Mouse (Mus musculus) thymus, adult 2 months (tissue): Measurements from ENCODE around the gene Rpia.

Source experiments
- CTCF ChIP-seq: fragments of 200-500 bp; IDR thresholded peaks from 2 replicates; pipeline ENCODE4 v1.5.1; 2012; ENCODE audit warnings: mild to moderate bottlenecking, control low read depth, low read length, moderate library complexity, borderline replicate concordance; ENCODE audit not compliant: control insufficient read depth, poor library complexity, insufficient read depth; ENCODE audit errors: extremely low read depth
- POLR2A ChIP-seq: fragments of 200-500 bp; IDR thresholded peaks from 2 replicates; pipeline ENCODE4 v1.6.1; 2012; ENCODE audit warnings: mild to moderate bottlenecking, low read length, control low read depth, moderate library complexity; ENCODE audit not compliant: control insufficient read depth, poor library complexity, insufficient read depth; ENCODE audit errors: extremely low read depth

- TF ChIP-seq CTCF (no peak), POLR2A (no peak)
Measured at GRCm38 (mm10) chr6:70814629-70814950, 22.6 kb upstream of the Rpia start.
